Comparison of ENCODE assay signal across 11 mouse cellular contexts in the genomic region with DNA sequence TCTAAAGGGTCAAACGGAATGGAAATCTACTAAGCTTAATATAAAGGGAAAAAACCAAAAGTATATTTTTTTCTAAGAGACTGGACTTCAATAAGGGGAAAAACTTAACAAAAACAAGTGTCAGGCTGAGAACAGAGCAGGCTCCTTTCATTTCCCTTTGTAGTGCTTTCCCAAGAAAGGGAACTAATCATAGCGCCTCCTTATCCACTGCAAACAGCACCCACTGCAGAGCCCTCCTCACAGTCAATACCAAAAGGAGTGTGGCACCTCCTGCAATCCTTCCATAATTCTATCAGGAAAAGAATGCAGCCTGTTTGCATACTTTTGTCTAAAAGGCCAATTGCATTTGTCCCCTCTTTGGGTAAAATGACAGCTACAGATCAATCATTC. TPM values are rescaled to one million over a fixed set of nuclear protein-coding genes. Genes with fewer than 3 reads are reported as not detected.
A peak's percentile ranks its signal among the peaks of the same experiment; 100 is the strongest.
DNase-seq lines count a peak whose midpoint lies in the region; ATAC-seq and TF ChIP-seq lines count a peak whose summit lies in the region.
"Had no signal": no experiment of that assay in that cellular context is flagged by ENCODE, and none has a peak within 500 bp of the region (broad histone marks: within the 10 kb centered on the region; RNA-seq: fewer than 3 reads in every experiment).

No protein-coding gene starts in this region.

- no peaks in the 10 kb centered on the region for H3K36me3 ChIP-seq in forebrain, embryonic 15.5 days
- H3K36me3 ChIP-seq: heart, embryonic 12.5 days; lung, embryonic 15.5 days had no signal

- 2% methylated on average over 2 of the region's 2 CpGs for WGBS in forebrain, embryonic 15.5 days

- no peak for TF ChIP-seq CTCF in bone marrow macrophage, adult 2 months (IDR thresholded peaks at IDR 0.05; ENCODE audit: low read depth, low read length)

- peak overlapping the region; percentile 23; the same call in 1 of the 2 replicates for H3K27ac ChIP-seq in bone marrow macrophage, adult 2 months (ENCODE audit: insufficient read depth, low read depth, low read length)
- peak overlapping the region; percentile 82 for H3K27ac ChIP-seq in forebrain, embryonic 15.5 days (replicated peaks)
- H3K27ac ChIP-seq: lung, embryonic 15.5 days had no signal

- DNase-seq in heart, adult 8-10 months (ENCODE audit: low spot score), result peak; percentile 21
- DNase-seq in heart, postnatal 10 days, result no peak
- DNase-seq in kidney, postnatal 10 days, result peak; percentile 10
- no peak for DNase-seq in urinary bladder, postnatal 36 days (ENCODE audit: low spot score in 2 of 2)
- DNase-seq in urinary bladder, postnatal 10 days (ENCODE audit: low spot score), result no peak
- no peak for DNase-seq in urinary bladder, postnatal 25 days (ENCODE audit: low spot score)
- DNase-seq: thymus, postnatal 14 days had no signal

- intact Hi-C loops in heart, postnatal 10 days (cut with DNase I), result loop anchor here (5.0 to 10.0 kb wide), 3 partner anchors 232 to 1485 kb away; no protein-coding TSS in a partner anchor

- TF ChIP-seq POLR2A in bone marrow macrophage, adult 2 months (IDR thresholded peaks at IDR 0.05; ENCODE audit: borderline replicate concordance, low read depth, low read length), result no peak

- peaks cover 5% of the 10 kb centered on the region for H3K4me1 ChIP-seq in bone marrow macrophage, adult 2 months (ENCODE audit: control insufficient read depth, insufficient read depth, low read length)
- H3K4me1 ChIP-seq in forebrain, embryonic 15.5 days, result peaks cover 40% of the 10 kb centered on the region

- peak overlapping the region; percentile 19; the same call in 1 of the 2 replicates for H3K9ac ChIP-seq in forebrain, embryonic 15.5 days (replicated peaks)
- H3K9ac ChIP-seq: heart, embryonic 12.5 days; lung, embryonic 15.5 days had no signal

- H3K27me3 ChIP-seq in forebrain, embryonic 15.5 days, result no peaks in the 10 kb centered on the region
- H3K27me3 ChIP-seq: heart, embryonic 12.5 days; lung, embryonic 15.5 days had no signal

- peak; percentile 80 for ATAC-seq in forebrain, embryonic 15.5 days (replicated peaks)

- no peaks in the 10 kb centered on the region for H3K9me3 ChIP-seq in forebrain, embryonic 15.5 days
- H3K9me3 ChIP-seq: heart, embryonic 12.5 days; lung, embryonic 15.5 days had no signal

- H3K4me2 ChIP-seq in forebrain, embryonic 15.5 days (replicated peaks), result no peak overlapping the region; the same call in 1 of the 2 replicates
- H3K4me2 ChIP-seq: heart, embryonic 12.5 days; lung, embryonic 15.5 days had no signal

- H3K4me3 ChIP-seq in bone marrow macrophage, adult 2 months (ENCODE audit: insufficient read depth, low read length), result no peak overlapping the region
- no peak overlapping the region for H3K4me3 ChIP-seq in forebrain, embryonic 15.5 days
- H3K4me3 ChIP-seq: heart, embryonic 12.5 days; lung, embryonic 15.5 days had no signal

RNA-seq across cellular contexts. Expression of gene Dph6, which starts 32.2 kb away (rescaled TPM):
- 1 to 10 TPM; 5.7 to 8.0 (median 7.2) TPM for total RNA-seq in heart, adult 8-10 months (2022)
- total RNA-seq in heart, postnatal 10 days (2021), result 10 to 100 TPM; 11.3 to 12.2 TPM
- 6.5 and 9.0 TPM in 2 replicates for polyA plus RNA-seq in bone marrow macrophage, adult 2 months (2012; ENCODE audit: insufficient read depth, insufficient read length, missing spikeins)
- polyA plus RNA-seq in forebrain, embryonic 15.5 days (2015; fragmentation: Nextera tagmentation; extraction: Ambion mirVana), result 19.8 and 20.6 TPM in 2 replicates

Comparison
In these comparisons a context has a peak if more than half of its experiments do, and no peak if none do; other contexts are left out.
1. DNase-seq: peak in heart, adult 8-10 months (single experiment) and kidney, postnatal 10 days (single experiment); none in heart, postnatal 10 days (0 of 2), urinary bladder, postnatal 36 days (0 of 2), urinary bladder, postnatal 10 days (single experiment) and urinary bladder, postnatal 25 days (single experiment).